Mouse (Mus musculus): ENCODE measurements around the gene Arhgef28. TPM values are rescaled to one million over a fixed set of nuclear protein-coding genes. Genes with fewer than 3 reads are reported as not detected.

Gene Arhgef28
- total and polyA plus RNA-seq, 3 experiments = not detected

DNA sequence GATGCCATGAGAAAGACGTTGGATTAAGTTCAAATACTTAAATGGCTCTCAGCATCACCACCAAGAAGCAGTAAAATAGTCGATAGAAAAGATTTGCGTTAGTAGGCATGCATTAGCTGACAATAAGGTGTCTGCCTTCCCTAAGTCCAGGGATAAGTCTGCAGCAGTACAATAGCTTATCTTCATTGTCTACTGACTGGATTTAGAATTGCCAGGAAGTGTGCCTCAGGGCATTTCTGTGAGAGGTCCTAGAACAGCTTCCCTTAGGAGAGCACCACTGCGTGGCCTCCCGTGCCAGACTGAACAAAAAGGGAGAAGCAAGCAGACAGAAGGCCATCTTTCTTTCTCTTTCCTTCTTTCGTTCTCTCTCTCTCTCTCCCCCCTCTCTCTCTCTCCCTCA, 252.2 kb downstream of the Arhgef28 start:
- Histone ChIP-seq H3K79me2 (ENCODE audit: control insufficient read depth, insufficient read depth, low read length, poor library complexity) (no peaks in the 10 kb centered on the region), H3K27ac (ENCODE audit: control insufficient read depth, low read depth, low read length) (no peak overlapping the region), H3K27me3 (ENCODE audit: control insufficient read depth in 1 of 2, insufficient read depth in 2 of 2, low read length in 2 of 2) (no peaks in the 10 kb centered on the region), H3K9ac (ENCODE audit: control insufficient read depth, low read depth, low read length, poor library complexity, severe bottlenecking) (no peak overlapping the region), H3K36me3 (ENCODE audit: control insufficient read depth in 1 of 2, insufficient read depth in 2 of 2, low read length in 2 of 2) (no peaks in the 10 kb centered on the region), H3K4me3 (ENCODE audit: control insufficient read depth in 1 of 2, insufficient read depth in 1 of 2, low read depth in 2 of 2, low read length in 2 of 2) (no peak overlapping the region), H3K9me3 (replicated peaks; ENCODE audit: insufficient read depth, low read length) (no peaks in the 10 kb centered on the region), H3K4me1 (ENCODE audit: control insufficient read depth in 1 of 2, insufficient read depth in 2 of 2, low read length in 2 of 2) (no peaks in the 10 kb centered on the region)
- no peak for TF ChIP-seq SMC3 (IDR thresholded peaks at IDR 0.05; ENCODE audit: low read depth, low read length)
- no peak for TF ChIP-seq POLR2A (IDR thresholded peaks at IDR 0.05; ENCODE audit: control insufficient read depth in 1 of 2, insufficient read depth in 1 of 2, low read depth in 1 of 2, low read length in 2 of 2, poor library complexity in 1 of 2)
- TF ChIP-seq E2F4 (IDR thresholded peaks at IDR 0.05; ENCODE audit: borderline replicate concordance, low read depth, low read length) = no peak
- no peak for TF ChIP-seq RAD21 (IDR thresholded peaks at IDR 0.05; ENCODE audit: low read depth, low read length)
- no peak for TF ChIP-seq MXI1 (IDR thresholded peaks at IDR 0.05; ENCODE audit: low read depth, low read length)
- TF ChIP-seq ZMIZ1 (IDR thresholded peaks at IDR 0.05; ENCODE audit: low read depth, low read length) = no peak
- no peak for TF ChIP-seq CHD1 (IDR thresholded peaks at IDR 0.05; ENCODE audit: low read depth, low read length)
- TF ChIP-seq MAFK (IDR thresholded peaks at IDR 0.05; ENCODE audit: borderline replicate concordance, low read depth, low read length) = no peak
- TF ChIP-seq GABPA (IDR thresholded peaks at IDR 0.05; ENCODE audit: low read depth, low read length) = no peak
- no peak for TF ChIP-seq POLR2AphosphoS5 (IDR thresholded peaks at IDR 0.05; ENCODE audit: borderline replicate concordance, low read depth, low read length)
- TF ChIP-seq TCF12 (IDR thresholded peaks at IDR 0.05; ENCODE audit: low read depth, low read length) = no peak
- DNase-seq (ENCODE audit: low read depth, low spot score) = no peak

DNA sequence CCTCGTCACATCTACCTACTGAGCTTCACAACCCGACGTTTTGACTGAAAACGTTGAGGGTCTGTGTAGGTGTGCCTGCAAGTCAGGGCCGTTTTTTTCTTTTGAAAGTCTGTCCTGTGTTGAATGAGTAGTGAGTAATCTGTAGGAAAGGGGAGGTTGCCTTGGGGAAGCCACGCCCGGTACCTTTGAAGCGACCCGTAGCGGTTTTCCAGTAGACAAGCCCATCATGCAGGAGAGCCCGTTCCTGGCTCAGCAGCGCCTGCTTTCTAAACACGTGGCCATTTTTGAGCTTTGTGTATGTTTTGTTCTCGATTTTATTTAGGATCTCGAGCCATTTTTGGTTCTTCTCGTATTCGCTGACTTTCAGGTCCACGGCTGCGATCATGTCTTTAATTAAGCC, 252.7 kb downstream of the Arhgef28 start:
- H3K9me3 ChIP-seq (replicated peaks; ENCODE audit: insufficient read depth, low read length) = no peaks in the 10 kb centered on the region
- no peak for DNase-seq (ENCODE audit: low read depth, low spot score)
- no peak overlapping the region for H3K27ac ChIP-seq (ENCODE audit: control insufficient read depth, low read depth, low read length)
- H3K9ac ChIP-seq (ENCODE audit: control insufficient read depth, low read depth, low read length, poor library complexity, severe bottlenecking) = no peak overlapping the region
- no peaks in the 10 kb centered on the region for H3K36me3 ChIP-seq (ENCODE audit: control insufficient read depth in 1 of 2, insufficient read depth in 2 of 2, low read length in 2 of 2)
- H3K79me2 ChIP-seq (ENCODE audit: control insufficient read depth, insufficient read depth, low read length, poor library complexity) = no peaks in the 10 kb centered on the region
- TF ChIP-seq JUND (IDR thresholded peaks at IDR 0.05; ENCODE audit: low read depth, low read length) (no peak), USF2 (IDR thresholded peaks at IDR 0.05; ENCODE audit: borderline replicate concordance in 1 of 2, insufficient read depth in 1 of 2, low read depth in 1 of 2, low read length in 2 of 2) (no peak), NELFE (IDR thresholded peaks at IDR 0.05; ENCODE audit: low read depth, low read length) (no peak), MYB (IDR thresholded peaks at IDR 0.05; ENCODE audit: low read depth, low read length) (no peak), HCFC1 (IDR thresholded peaks at IDR 0.05; ENCODE audit: low read depth, low read length) (no peak), POLR2A (IDR thresholded peaks at IDR 0.05; ENCODE audit: control insufficient read depth in 1 of 2, insufficient read depth in 1 of 2, low read depth in 1 of 2, low read length in 2 of 2, poor library complexity in 1 of 2) (no peak), MAFK (IDR thresholded peaks at IDR 0.05; ENCODE audit: borderline replicate concordance, low read depth, low read length) (no peak), ZC3H11A (IDR thresholded peaks at IDR 0.05; ENCODE audit: low read depth, low read length) (no peak), ETS1 (IDR thresholded peaks at IDR 0.05; ENCODE audit: low read depth, low read length) (no peak), MAX (IDR thresholded peaks at IDR 0.05; ENCODE audit: low read length) (no peak), CTCF (IDR thresholded peaks at IDR 0.05 in 2 of 3, conservative IDR thresholded peaks at IDR 0.05 in 1 of 3; ENCODE audit: control insufficient read depth in 1 of 3, insufficient read depth in 1 of 3, low read depth in 2 of 3, low read length in 3 of 3, poor library complexity in 1 of 3, severe bottlenecking in 1 of 3) (no peak), GATA1 (IDR thresholded peaks at IDR 0.05; ENCODE audit: low read depth, low read length) (no peak), ZMIZ1 (IDR thresholded peaks at IDR 0.05; ENCODE audit: low read depth, low read length) (no peak), CHD2 (IDR thresholded peaks at IDR 0.05; ENCODE audit: low read length) (no peak)
- H3K4me3 ChIP-seq (ENCODE audit: control insufficient read depth in 1 of 2, insufficient read depth in 1 of 2, low read depth in 2 of 2, low read length in 2 of 2) = no peak overlapping the region
- no peaks in the 10 kb centered on the region for H3K4me1 ChIP-seq (ENCODE audit: control insufficient read depth in 1 of 2, insufficient read depth in 2 of 2, low read length in 2 of 2)
- no peaks in the 10 kb centered on the region for H3K27me3 ChIP-seq (ENCODE audit: control insufficient read depth in 1 of 2, insufficient read depth in 2 of 2, low read length in 2 of 2)
